Mouse (Mus musculus) layer of hippocampus, postnatal 25 days (tissue): Measurements from ENCODE around the gene Spn. TPM values are rescaled to one million over a fixed set of nuclear protein-coding genes. Genes with fewer than 3 reads are reported as not detected.

ENCODE experiments used
- DNase-seq, 2 experiments: peaks; one replicate each; pipeline ENCODE4 v3.0.0; 2022; ENCODE audit warnings: mixed read lengths in 2 of 2, low spot score in 1 of 2; ENCODE audit errors: extremely low spot score in 1 of 2
- total RNA-seq, 2 experiments: library from RNA; stranded (reverse); gene quantifications; 2 replicates each; pipeline ENCODE4 v1.2.3; 2021

Spn gene
- total RNA-seq, 2 experiments from 2014 or later = 0.28 to 0.42 TPM

DNA sequence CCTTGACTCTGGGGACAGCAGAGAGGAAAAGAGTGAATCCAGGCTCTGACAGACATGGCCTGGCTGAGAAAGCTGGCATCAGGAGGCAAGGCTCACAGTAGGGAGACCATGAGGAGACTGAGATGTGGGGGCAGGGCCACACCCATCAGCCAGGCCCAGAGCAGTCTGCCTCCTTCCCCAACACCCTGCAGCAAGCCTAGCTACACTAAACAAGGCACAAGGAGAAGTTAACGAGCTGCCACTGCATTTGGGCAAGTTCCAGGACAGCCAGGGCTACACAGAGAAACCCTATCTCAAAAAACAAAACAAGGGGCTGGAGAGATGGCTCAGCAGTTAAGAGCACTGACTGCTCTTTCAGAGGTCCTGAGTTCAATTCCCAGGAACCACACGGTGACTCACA, 4.6 kb upstream of the Spn start:
- no peak for DNase-seq

DNA sequence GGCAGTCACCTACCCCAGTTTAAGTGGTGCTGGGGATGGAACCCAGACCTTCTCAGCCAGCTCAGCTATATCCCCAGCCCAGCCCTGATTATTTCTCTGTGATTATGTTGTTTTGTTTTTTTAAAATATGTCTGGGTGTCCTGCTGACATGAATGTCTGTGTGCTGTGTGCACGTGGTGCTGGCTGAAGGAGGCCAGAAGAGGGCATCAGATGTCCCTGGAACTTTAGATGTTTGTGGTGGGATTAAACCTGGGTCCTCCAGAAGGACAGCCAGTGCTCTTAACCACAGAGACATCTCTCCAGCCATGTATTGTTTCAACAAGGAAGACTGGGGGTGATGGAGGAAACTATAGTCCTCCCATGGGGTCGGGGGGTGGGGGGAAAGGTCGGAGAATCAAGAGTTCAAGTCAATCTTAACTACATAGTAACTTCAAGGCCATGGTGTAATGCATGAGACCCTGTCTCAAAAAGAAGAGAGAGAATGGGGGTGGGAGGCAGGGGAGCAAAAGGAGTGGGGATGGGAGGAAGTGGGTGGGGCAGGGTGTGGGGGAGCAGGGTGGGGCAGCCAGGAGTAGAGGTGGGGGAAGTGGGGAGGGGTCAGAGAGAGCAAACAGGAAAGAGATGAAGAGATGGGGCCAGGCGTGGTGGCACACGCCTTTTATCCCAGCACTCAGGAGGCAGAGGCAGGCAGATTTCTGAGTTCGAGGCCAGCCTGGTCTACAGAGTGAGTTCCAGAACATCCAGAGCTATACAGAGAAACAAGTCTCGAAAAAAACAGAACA, 3.2 kb upstream of the Spn start:
- DNase-seq = no peak

DNA sequence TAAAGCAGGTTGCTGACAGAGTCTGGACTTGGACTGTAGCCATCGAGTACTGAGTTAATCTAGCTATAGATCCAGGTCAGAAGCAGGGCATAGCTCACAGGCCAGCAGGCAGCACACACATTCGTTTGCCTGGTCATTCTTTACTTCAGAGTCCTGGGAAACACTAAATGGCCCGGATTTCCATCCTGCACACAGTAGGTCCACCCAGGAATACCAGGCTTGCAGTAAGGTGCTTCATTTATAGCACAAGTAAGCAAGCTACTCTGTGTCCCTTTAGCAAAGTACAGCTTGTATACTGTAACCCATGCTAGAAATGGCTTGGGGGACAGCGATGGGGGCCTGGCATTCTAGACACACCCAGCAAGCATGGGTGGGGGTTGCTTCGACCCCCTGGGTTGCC, 1.9 kb upstream of the Spn start:
- DNase-seq = no peak

DNA sequence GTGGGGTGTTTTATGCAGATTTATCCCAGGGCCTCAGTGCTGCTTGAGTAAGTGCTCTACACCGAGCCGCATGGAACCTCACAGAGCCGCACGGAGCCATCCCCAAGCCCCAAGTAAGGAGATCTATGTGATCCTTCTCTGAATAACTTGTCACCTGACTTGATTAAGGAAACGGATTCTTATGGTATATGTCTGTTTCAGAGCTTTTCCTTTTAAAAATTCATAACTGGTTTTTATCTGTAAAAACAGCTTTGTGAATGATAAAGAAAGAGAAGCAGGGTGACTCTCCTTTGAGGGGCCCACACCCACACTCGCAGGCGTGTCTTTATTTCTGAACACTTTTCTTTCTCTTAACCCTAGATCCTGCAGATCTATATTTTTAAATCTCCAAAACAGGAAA, 1.5 kb upstream of the Spn start:
- no peak for DNase-seq

GRCm38 (mm10) chr7:127136181-127137071, 1.2 kb downstream of the Spn start:
- DNase-seq = no peak

DNA sequence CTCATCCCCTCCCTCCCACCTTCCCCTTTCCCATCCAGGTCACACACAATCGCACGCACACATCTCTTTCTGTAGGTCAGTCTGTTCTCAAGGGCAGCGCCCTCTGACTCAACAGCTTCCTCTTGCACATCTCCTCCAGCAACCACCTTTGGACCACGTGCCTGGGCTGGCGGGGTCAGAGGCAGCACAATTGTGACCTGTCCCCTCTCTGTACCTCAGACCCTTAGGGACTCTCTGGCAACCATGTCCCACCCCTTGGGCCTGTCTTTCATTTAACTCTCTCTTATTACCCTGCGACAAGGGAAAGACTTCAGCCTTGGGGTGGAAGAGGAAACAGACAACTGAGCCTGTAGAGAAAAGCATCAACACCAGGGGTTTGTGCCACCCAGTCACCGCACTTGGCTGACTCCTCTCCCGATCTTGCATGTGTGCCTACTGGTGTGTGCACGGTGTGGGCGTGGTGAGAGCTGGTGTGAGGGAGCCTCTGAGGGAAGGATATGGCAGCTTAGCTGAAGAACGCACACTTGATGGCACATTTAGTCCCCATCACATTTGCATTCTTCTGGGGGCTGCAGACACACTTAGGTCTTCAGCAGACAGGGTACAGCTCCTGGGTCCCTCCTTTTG, 2.7 kb downstream of the Spn start:
- DNase-seq = no peak

GRCm38 (mm10) chr7:127133125-127133524, 4.5 kb downstream of the Spn start:
- DNase-seq = no peak

DNA sequence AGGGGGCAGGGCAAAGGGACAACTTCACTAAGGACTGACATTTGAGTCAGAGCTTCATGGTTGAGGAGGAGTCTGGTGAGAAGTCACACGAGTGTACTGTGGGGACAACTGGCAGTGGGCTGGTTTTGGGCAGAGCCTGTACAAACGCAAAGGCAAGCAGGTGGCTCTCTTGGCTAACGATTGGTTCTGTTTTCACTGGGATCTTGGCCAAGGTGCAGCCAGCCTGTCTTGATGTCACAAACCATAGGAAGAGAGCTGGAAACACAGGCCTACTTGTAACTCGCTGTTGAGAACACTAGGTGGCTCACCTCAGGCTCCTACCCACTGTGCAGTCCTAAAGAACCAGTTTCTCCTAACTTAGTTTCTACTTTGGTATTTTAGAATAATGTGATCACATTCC, 8.0 kb downstream of the Spn start:
- DNase-seq = no peak

DNA sequence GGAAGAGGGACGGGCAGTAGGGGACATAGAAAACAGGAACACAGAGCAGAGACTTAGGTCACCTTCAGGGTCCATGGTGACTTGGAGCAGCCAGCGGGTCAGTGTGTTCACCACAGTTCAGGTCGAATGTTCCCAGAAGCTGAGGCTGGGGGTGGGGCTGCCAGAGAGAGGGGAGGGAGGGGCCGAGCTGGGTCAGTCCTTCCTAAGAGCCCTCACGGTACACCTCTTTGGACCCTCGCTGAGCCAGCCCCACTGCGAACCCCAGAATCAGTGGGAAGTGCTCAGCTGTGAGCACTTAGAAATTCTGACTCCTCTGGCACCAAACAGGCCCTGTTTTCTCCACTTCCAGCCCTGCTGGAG, 15.7 kb downstream of the Spn start, which contains the start of gene Qprt:
Gene Qprt, minus strand, starts transcription at position 316 of the 360 bp plus-strand sequence.
- DNase-seq = no peak

- DNase-seq = no peak
These were observed 16.3 kb downstream of the Spn start for GRCm38 (mm10) chr7:127121061-127121910.

DNA sequence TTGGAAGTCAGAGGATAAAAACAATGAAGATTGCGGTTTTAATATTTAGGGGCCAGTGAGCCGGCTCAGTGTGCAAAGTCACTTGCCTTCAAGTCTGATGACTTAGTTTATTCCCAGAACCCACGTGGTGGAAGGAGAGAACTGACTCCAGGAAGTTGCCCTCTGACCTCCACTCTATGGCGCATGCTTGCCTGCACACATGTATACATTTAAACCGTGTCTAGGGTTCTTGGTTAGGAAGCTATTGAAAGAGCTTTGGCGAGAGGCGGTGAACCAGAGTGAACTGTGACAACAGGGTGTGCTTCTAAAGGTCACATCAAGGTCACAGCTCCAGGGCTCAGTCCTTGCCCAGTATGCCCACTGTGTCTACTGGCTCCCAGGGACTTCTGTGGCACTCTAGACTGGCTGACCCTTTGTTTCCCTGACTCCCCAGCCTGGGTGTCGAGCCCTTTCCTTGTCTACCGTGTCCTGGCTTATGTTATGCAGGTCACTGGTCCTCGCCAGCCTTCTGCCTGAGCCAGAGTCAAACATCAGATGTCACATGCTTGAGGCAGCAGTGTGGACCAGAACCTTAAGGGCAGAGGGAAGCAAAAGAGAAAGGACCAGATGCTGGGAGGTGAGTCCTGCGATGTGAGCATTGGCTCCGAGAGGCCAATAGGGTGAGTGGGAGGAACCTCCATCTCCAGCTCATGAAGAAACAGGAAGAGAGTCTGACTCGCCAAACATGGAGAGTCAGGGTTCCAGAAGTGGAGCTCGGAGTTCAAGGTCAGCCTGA, 18.8 kb downstream of the Spn start:
- no peak for DNase-seq

GRCm38 (mm10) chr7:127117948-127118347, 19.7 kb downstream of the Spn start:
- DNase-seq = no peak

GRCm38 (mm10) chr7:127116331-127116935, 21.2 kb downstream of the Spn start:
- no peak for DNase-seq

DNA sequence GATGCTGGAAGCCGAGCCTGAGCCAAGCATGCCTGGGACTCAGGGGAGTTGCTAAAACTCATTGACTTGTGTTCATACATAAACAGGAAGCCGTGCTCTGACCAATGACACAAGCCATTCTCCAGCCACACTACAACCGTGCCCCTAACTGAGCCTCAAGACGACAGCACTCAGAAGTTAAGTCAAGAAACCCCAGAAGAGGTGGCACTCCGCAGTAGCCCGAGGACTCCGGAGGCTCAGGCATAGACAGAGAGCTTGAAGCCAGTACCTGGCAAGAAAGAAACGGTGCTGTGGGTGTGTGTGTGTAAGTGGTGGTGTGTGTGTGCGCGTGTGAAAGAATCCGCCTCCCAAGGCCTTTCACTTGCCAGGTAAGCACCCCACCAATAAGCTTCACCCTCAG, 22.7 kb downstream of the Spn start:
- no peak for DNase-seq

DNA sequence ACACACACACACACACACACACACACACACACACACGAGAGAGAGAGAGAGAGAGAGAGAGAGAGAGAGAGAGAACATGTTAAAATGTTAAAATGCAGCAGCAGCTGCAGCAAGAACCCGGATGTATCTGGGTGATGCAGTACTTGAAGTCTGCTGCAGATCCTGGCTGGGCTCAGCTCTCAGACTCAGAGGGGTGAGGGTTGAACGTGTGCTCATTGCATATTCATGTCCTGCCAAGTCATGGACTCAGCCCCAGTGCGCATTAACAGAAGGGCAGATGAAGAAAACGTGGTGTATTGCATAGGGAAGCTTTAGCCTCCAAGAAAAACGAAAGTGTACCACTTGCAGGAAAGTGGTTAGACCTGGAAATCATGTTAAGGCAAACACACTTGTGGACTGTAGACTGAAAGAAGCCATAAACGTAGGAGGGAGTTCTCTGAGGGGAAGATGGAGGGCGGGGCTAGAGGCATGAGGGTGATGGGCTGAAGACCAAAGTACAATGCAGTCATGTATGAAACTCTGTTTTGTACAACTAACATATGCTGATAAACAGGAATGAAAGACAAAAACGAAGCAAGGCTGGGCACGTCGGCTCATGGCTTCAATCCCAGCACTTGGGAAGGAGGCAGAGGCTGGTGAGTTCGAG, 23.9 kb downstream of the Spn start:
- no peak for DNase-seq

DNA sequence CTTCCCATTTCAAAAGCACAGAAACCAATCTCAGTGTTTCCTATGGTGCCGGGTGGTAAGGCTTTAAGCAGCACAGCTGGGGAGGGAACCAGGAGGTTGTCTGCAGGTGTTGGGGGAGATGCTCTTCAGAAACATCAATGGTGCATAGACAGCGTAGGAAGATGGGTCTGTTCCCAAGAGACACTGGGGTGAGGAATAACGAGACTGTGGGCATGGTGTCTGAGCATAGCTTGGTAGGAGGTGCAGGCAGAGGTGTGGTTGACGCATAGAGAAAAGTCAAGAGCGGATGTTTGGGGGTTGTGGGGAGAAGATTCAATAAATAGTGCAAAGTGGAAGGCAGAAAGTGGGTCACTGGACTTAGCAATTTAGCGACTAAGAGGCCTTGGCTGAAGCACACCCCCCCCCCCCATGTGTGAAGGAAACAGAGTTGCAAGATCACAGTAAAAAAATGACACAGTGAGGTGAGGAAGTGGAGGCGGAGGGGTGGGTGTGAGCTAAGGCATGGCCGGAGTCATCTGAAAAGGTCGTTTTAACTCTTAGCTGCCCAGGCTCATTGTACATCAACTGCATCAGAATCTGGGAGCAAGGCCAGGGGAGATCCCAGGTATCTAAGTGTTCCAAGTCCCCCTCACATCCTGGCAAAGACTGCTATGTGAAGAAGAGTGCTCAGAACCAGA, 24.6 kb downstream of the Spn start:
- DNase-seq = no peak

- no peak for DNase-seq
These were observed 25.3 kb downstream of the Spn start for GRCm38 (mm10) chr7:127112251-127112841.

DNA sequence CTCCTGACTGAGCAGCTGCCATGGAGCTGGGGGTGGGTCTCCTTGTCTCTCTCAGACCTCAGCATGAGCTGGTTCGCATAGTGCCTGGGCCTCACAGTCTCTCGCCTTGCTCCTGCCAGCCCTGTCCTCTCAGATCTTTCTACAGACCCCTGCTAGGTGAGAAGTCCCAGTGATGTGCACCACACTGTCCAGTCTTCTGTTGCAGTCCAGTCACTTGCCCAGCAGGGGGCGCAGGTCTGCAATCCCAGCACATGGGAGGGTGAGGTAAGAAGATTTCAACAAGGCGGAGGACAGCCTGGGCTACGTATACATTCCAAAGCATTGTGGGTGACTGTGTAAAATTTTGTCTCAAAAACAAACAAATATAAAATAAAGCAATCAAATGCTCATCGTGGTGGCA, 26.2 kb downstream of the Spn start:
- DNase-seq = peak in 1 of 2 experiments; percentile 57
